Mouse (Mus musculus): ENCODE data around the gene Tmem108.

Tmem108 gene

DNA sequence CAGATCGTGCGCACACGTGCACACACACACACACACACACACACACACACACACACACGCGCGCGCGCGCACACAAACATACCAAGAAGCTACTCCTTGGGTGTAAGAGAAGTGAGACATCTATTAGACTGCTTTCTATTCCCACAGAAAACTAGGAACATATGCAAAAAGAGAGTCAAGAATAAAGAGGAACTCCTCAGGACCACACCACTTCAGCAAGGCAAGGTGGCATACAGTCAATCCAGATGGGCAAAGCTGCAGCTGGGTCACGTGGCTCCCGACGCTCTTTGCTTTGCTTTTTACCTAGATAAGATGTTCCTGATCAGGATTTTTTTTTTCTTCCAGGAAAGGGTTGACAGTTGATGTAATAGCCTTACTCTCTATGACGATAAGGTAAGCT is 45.6 kb downstream of the Tmem108 start:
- DNase-seq, result no peak

DNA sequence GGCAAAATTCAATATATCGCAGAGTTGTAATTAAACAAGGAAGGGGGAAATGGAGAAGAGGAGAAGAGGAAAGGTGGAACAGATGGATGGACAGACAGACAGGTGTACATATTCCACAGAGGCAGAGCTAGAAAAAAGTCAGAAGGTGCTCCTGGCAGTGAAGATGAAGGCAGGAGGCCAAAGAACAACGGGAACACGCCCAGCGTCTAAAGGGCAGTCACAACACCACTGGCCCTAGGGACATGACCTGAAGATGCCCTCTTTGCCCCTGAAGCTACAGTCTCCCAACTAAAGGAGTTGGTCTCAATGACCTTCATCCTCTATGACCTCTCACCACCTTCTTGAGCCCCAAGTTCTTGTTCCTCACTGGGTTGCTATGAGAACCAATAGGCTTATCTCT is 46.3 kb downstream of the Tmem108 start:
- no peak for DNase-seq

DNA sequence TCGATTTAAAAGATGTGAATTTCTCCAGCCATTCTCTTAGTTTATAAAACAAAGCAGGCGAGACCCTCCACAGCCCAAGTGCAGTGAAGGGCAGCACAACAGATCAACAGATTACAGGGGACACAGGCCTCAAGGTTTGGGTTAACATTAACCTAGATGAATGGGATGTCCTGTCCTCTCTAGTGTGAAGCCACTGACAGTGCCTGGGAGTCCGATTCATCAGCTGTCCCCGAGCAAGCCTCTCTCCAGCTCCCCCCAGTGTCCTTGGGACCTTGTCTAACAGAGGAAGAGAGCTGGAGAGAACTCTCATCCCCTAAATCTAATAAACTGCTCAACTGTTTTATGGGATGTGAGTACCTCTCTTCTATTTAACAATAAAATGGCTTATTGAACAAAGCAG is 48.4 kb downstream of the Tmem108 start:
- DNase-seq, result no peak

DNA sequence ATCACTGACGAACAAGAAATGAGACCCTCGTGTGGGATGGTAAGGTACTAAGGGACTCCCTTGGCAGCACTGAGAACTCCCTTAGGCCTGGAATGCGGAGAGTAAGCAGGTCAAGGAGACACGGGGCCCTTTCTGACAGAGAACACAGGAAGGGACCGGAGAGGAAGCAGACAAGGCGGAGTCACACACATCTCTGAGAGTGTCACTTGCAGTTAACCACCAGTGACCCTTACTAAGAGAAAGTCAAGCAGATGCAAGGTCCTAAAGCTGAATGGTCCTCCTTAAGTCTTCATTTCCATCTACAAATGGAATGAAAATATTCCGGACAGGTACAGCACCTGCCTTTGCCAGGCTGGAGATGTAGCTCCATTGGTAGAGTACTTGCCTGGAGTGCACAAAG is 48.9 kb downstream of the Tmem108 start:
- DNase-seq, result no peak

DNA sequence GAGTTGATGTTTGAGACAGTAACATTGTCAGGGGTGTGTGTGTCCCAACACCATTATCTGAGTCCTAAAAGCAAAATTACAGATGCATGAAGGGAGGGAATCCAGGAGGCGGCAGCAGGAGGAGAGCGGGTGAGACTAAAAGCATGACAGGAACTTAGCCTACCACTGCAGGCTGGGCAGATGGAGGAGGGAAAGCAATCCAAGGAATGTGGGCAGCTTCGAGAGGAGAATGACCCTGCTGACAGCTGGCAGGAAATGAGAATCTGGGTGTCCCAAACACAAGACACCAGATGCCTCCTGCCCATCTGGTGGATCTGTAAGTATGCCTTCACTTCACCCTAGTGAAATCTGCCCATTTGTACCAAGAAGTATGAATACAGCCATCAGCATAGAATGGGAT is 51.9 kb downstream of the Tmem108 start:
- no peak for DNase-seq

DNA sequence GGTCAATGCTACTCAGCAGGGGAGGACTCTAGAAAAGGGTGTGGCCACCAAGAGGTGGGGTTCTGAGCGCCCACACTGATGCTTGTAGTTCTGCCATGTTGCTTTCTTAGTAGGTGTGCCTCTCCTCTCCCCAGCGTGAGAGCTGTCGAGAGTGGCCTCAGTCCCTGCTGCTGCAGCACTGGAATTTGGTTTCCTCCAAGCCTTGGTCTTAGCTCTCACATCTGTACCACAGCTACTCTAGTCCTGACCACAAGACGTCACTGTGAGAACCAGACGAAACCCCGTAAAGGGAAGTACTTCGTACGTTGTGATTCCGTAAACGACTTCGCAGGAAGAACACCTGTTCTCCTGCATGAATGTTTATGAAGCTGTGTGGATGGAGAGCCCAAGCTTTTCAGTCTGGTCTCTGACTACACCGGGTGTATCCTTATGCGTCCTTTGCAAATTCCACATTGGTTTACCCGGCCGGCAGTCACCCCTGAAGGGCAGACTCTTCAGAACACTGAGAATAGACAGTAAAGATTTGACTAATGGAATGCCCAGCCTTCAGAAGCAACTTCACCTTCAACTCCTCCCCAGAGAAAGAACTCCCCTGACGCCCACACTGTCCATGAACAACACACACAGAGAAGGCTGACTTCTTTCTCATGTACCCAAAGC is 53.0 kb downstream of the Tmem108 start:
- no peak for DNase-seq

DNA sequence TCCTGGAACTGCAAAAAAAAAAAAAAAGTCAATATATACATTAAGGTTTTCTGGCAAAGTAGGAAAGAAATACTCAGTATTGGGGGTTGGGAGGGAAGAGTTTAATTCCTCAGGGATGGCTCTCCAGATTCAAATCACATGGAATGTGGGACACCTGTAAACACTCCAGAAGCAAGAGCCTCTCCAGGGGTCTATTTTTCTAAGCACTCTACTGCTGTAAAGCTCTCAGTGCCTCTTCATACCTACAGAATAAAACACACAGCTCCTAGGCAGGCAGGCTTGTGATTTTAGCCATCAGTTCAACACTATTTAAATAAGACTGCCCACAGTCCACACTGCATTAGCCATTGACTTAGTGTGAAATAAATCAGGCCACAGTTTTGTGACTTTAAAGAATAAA is 53.8 kb downstream of the Tmem108 start:
- DNase-seq, result no peak

DNA sequence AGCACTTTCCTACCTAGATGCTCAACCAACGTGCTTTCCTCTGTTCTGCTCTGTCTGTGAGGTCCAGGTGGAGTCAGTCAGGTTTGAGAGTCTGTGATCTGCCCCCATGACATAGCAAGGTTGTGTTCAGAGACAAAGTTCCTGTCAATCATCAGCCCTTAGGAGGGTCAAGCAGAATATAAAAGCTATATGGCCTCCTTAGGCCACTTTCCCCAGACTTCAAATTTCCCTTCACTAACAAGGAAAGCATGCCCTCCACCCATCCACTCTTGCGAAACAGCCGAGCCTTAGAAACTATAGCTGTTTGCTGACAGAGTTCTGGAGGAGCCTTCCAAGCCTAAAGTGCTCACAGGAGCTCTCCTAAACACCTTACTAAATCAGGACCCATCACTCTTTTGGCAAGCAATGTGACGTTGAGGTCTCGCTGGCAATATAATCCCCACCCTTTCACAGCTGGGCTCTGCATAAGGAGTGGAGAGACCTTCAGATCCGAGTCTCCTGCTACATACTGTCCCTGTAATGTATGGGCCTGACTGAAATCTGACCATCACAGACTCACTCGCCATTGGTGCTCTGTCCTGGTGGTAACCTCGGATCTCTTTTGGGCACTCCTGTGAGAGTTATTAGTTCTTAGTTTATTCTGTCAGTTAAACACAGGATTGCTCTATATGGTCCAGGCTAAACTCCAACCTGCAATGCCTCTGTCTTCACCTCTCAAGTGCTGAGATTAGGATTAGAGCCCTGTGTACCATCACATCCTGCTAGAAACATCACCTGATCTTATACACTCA is 54.4 kb downstream of the Tmem108 start:
- DNase-seq, result no peak

DNA sequence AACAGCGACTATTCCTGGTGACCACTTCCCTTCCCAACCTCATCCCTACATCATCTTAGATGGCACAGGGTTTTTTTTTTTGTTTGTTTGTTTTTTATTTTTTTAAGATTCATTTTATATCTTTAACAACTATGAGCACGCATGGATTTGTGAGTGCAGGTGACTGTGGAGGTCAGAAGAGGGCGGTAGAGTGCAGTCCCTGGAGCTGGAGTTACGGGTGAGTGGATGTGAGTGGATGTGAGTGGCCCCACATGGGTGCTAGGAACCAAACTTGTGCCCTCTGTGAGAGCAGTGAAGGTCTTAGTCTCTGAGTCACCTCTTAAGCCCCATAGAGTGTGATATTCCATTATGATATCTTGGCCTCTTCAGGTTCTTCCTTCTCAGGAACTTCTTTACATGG is 55.9 kb downstream of the Tmem108 start:
- no peak for DNase-seq

DNA sequence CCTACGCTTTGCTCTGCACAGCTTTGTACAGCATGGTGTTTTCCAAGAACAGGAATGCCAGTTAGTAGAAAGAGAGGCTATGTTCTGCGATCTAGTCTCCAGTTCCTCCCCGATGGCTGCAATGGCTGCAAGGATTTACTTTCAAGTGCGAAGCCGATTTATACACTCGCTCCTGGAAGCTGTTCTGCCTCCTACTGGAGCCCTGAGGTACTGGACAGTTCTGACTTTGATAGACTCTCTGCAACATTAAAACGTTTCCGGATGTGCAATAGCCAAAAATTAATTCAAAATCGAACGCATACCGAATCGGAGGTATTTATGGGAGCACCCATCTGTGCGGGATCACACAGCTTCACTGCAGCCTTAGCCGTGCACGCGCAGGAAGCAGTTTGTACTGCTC is 58.6 kb downstream of the Tmem108 start:
- no peak for DNase-seq

DNA sequence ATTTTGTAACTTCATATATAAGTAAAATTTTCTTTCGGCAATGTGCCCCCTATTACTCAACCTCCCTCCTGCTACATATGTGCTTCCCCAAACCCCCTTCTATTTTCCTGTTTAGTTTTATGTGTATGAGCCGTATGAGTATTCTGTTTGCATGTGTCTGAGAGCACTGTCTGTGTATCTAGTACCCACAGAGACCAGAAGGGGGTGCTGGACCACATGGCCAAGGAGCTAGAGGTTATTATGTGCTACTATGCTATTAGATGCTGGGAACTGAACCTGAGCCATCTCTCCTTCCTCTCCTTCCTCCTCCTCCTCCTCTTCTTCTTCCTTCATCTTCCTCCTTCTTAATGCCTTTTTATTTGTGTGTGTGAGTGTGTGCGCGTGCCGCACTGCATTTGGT is 59.2 kb downstream of the Tmem108 start:
- no peak for DNase-seq

DNA sequence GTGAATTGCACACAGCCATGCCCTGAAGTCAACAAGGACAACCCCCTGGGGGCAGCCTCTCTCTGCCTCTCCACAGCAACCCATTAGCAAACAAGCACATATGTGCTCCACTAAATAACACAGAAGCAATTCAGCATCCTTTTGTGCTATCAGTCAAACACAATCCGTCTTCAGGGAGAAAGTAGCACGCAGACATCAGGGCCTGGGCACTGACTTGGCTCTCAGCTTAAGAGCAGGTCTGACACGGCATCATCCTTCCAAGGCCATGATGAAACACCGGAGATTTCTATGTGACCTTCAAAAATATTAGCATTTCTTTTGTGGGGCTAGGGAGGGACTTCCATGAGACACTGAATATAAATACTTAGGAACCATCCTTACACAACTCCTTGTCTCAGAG is 60.2 kb downstream of the Tmem108 start:
- no peak for DNase-seq

DNA sequence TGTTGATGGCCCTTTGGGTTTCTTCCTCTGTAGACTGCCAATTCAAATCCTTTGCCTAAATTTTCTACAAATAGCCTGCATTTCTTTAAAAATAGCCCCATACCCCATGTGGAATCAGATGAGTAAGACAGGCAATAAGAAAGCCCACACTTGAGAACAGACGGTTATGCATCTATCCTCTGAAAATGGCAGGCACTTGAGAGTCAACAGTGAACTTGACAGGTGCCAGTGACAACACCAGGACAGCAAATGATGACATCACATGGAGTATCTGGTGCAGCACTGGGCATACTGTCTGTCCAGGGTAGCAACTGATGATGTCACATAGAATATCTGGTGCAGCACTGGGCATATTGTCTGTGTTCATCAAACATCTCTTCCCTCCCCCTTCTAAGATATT is 61.4 kb downstream of the Tmem108 start:
- DNase-seq, result no peak

DNA sequence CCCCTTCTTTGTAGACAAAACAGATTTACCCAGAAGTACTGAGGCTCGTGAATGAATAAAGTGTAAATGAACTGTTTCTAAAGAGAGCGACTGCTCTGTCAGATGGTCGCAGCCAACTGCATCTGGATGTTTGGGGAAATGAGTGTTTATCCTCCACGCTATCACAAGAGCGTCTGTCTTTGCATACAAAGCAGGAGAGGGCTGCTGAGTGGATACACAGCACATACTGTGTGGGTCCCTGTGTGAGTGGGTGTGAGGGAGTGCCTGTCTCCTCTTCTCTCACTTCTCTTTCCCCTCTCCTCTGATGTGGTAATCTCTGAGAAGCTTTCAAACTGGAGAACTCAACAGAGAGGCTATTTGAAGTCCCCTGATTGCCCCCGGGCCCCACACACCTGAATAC is 64.7 kb downstream of the Tmem108 start:
- DNase-seq, result no peak

DNA sequence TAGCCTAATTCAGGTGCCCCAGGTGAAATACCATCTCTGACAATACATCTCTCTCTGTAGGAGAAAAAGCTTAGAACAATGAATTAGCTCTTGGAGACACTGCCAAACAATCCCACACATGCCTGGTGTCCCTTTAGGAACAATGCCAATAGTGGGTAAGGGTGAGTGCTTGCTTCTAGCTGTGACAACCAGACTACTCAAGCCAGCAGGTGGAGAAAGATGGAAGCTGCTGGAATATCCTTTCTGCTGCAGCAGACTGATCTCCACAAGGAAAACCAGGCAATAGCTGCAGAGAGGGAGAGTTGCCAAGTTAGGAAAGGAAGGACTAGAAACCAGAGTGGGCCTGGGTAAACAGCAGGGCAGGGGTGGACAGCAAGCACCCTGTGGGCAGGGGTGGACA is 67.8 kb downstream of the Tmem108 start:
- DNase-seq, result no peak

DNA sequence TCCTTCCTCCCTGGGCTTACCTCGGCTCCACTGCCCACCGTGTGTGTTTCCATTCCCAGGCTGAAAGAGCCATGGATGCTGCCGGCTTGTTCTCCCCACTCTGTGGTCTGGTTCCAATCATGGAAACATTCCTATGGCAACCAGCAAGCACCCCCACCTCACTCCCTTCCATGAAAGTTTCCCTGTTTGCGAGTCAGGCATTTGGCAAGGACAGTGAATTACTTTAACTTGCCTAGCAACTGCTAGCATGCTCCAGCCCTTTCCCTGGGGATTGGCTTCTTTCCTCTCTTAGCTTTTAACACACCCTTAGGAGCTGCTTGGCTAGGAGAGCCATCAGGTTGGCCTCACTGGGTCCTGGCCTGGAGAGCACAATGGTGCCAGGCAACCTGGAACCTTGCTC is 68.9 kb downstream of the Tmem108 start:
- DNase-seq, result no peak

DNA sequence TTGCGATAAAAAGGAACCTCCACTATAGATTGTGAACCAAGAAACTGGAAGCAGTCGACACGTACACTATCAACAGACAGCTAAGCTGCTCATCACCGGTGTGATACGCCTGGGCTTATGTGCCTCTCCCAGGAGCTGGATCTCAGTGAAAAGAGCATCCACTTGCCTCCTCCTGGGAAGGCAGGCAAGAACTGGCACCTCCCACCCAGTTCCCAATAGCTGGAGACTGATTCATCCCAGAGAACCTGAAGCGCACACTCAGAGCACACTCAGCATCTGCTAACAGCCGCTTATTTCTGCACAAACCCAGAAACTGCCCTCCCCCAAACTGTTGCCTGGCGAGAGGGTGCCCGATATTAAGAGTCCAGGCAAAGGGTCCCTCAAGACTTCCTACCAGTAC is 69.8 kb downstream of the Tmem108 start:
- DNase-seq, result no peak

DNA sequence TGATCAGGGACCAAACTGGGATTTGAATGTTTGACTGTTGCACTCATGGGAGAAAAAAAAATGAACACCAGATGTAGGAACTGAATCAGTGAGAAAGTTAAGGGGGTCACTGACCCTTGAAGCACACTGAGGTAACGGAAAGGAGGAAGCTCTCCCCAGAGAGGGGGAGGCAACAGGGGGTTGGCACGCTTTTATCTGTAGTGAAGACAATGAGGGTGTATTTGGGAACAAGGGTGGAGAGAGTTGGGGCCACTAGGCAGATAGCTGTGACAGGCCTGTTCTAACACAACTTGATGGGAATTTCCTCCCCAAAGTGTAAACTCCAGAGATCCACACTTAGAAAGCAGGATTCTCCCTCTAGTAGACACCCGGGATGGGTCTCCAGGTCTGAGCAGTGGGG is 71.2 kb downstream of the Tmem108 start:
- no peak for DNase-seq

DNA sequence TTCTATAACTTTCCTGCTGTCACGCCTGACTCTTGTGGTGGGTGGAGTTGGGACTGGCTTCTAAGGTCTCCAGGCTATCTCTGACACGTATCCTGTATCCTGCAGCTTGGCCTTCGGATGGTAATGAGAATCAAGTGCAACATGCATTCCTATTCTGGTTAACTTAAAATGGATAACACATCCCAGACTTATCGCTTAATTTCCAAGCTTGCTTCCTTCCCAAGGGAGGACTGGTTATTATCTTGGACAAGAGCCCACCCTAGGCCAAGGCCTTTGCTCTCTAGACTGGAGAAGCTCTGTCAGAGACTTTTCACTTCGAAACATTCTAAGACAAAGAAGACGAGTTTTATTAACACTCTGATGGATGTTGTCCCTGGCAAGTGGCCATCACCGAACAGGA is 71.9 kb downstream of the Tmem108 start:
- DNase-seq, result no peak

DNA sequence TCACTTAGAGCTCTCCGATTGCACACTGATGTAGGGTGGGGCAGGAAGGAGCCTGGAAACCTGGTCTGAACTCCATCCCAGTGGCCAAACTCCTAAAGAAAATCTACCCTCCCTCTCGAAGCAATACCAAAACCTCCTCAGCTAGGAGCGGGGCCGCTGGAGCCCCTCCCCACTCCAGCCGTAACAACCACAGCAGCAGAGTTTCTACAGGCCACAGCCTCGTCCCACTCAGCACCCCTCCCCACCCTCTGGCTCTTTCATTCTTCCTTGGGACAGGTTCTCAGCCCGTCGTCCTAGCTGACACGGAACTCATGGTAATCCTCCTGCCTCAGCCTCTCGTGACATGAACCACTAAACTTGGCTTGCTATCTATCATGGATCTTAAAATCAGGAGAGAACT is 72.6 kb downstream of the Tmem108 start:
- DNase-seq, result no peak

DNA sequence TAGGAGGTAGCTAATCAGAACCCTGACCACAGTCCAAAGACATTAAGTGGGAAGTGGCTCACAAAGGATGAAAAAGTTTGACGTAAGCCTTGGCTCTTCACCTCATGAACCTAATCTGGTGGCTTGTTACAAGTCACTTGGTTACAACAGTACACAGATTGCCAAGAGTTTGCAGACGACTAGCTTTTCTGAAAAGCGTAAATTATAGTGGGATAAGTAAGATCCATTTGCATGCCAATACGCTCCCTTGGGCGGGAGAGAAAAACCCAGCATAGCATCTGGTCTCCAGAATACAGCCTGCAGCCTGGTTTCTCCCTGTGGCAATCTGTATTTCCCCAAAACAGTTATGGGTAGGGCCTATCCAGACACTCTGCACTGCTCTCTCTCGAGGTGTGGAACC is 74.5 kb downstream of the Tmem108 start:
- no peak for DNase-seq

DNA sequence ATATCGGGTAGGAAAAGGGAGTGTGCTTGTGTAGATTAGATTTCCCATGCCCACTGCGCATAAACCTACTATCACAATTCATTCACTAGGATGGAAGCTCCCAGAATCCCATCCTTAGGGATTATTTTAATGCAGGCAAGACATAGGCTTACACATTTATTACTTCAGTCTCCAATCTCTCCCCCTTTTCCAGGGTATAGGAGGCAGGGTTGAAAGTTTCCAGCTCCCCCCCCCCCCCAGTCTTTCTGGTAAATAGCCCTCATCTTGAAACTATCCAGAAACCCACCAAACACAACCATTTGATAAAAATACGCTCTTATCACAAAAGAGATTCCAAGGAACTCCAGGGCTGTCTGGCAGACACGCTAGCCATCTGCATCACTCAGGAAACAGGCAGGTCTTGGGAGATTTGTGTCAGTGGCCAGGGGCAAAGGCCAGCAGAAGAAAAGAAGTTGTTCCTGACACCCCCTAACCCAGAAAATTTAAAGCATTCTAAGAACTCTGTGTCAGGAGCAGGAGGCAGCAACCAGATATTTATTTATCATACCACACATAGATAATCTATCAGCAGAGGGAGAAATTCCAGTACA is 79.8 kb downstream of the Tmem108 start:
- DNase-seq, result no peak

DNA sequence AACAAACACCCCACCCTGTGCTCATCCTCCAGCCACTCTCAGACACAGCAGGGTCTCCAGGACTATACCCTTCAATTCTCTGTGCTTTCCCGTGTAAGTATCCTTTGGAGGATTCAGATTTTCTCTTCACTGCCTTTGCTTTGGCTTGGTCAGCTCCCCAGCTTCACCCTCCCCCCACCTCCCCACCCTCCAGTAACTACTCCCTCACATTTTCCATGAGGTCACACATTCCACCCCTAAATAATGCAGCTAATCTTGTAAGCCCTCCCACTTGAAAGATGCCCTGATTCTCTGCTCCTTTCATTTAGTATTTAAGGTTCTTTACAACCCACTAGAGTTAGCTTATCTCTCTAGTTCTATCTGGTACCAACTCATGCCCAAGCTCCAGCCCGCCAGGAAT is 82.4 kb downstream of the Tmem108 start:
- DNase-seq, result no peak

DNA sequence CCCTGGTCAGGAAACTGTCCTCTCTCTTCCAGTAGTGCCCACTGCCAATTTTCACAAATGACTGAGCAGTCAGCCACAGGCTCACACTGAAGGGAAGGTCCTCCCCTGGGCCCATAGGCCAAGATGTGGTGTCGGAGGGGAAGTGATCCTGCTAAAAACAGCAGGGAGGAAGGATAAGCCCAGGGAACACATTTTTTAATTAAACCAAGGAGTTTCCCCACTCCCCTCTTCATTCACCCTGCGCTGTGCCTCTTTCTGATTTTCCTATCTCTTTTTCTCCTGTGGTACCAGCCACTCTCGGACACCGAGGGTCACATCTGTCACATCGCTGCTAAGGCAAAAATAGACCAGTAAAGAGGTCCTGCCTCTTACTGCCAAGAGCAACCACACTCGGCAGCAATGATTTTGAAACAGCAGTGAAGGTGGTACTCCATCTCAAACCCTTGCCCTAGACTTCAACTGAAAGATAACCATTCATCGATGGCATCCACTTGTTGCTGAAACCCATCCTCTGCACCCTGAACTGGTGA is 83.0 kb downstream of the Tmem108 start:
- no peak for DNase-seq
